Mouse (Mus musculus): ENCODE results near the gene Oaz3.

Gene Oaz3

GRCm38 (mm10) chr3:94443597-94443964 lies at the start of gene Oaz3:
Oaz3 (minus strand) TSS chr3:94443915.
- DNase-seq (ENCODE audit: low spot score in 2 of 2): no peak

GRCm38 (mm10) chr3:94487581-94487980 lies 43.9 kb upstream of the Oaz3 start:
- no peak for DNase-seq (ENCODE audit: low spot score in 2 of 2)

GRCm38 (mm10) chr3:94485922-94486321 lies 42.2 kb upstream of the Oaz3 start:
- DNase-seq (ENCODE audit: low spot score in 2 of 2): no peak

GRCm38 (mm10) chr3:94483790-94484439 lies 40.2 kb upstream of the Oaz3 start:
- peak; percentile 93 to 95 for DNase-seq (ENCODE audit: low spot score in 2 of 2)

GRCm38 (mm10) chr3:94482764-94483385 lies 39.2 kb upstream of the Oaz3 start:
- DNase-seq (ENCODE audit: low spot score in 2 of 2): no peak

GRCm38 (mm10) chr3:94481429-94481828 lies 37.7 kb upstream of the Oaz3 start:
- DNase-seq (ENCODE audit: low spot score in 2 of 2): no peak

- no peak for DNase-seq (ENCODE audit: low spot score in 2 of 2)
These were observed 36.7 kb upstream of the Oaz3 start, which contains the start of gene Riiad1 for GRCm38 (mm10) chr3:94480291-94480884. Riiad1 (minus strand) TSS chr3:94480341.

- no peak for DNase-seq (ENCODE audit: low spot score in 2 of 2)
These were observed 35.8 kb upstream of the Oaz3 start for GRCm38 (mm10) chr3:94479564-94479963.

- no peak for DNase-seq (ENCODE audit: low spot score in 2 of 2)
These were observed 35.0 kb upstream of the Oaz3 start for GRCm38 (mm10) chr3:94478591-94479169.

GRCm38 (mm10) chr3:94477981-94478422 lies 34.3 kb upstream of the Oaz3 start, which contains the start of gene Celf3:
Celf3 (plus strand) TSS chr3:94478295.
- DNase-seq (ENCODE audit: low spot score in 2 of 2): no peak

GRCm38 (mm10) chr3:94477444-94477843 lies 33.7 kb upstream of the Oaz3 start:
- no peak for DNase-seq (ENCODE audit: low spot score in 2 of 2)

GRCm38 (mm10) chr3:94476301-94477035 lies 32.8 kb upstream of the Oaz3 start:
- no peak for DNase-seq (ENCODE audit: low spot score in 2 of 2)

- no peak for DNase-seq (ENCODE audit: low spot score in 2 of 2)
These were observed 30.0 kb upstream of the Oaz3 start for GRCm38 (mm10) chr3:94473567-94474232.

GRCm38 (mm10) chr3:94473115-94473505 lies 29.4 kb upstream of the Oaz3 start:
- no peak for DNase-seq (ENCODE audit: low spot score in 2 of 2)

- DNase-seq (ENCODE audit: low spot score in 2 of 2): no peak
These were observed 28.9 kb upstream of the Oaz3 start for GRCm38 (mm10) chr3:94472447-94473114.

GRCm38 (mm10) chr3:94468931-94469330 lies 25.2 kb upstream of the Oaz3 start:
- DNase-seq (ENCODE audit: low spot score in 2 of 2): no peak

- DNase-seq (ENCODE audit: low spot score in 2 of 2): peak; percentile 53 to 65
These were observed 22.1 kb upstream of the Oaz3 start for GRCm38 (mm10) chr3:94465632-94466430.

GRCm38 (mm10) chr3:94463926-94464578 lies 20.3 kb upstream of the Oaz3 start:
- DNase-seq (ENCODE audit: low spot score in 2 of 2): no peak

- no peak for DNase-seq (ENCODE audit: low spot score in 2 of 2)
These were observed 16.1 kb upstream of the Oaz3 start for GRCm38 (mm10) chr3:94459834-94460233.

Data from frontal cortex, postnatal 14 days (tissue).